Mouse (Mus musculus) CD4-positive helper T cell, adult 2 months (primary cell): ENCODE data around the gene Jak2.

Experiments used
- DNase-seq: peaks from one replicate; pipeline ENCODE4 v3.0.0-alpha.2; 2012; ENCODE audit warnings: low read depth, missing footprints, low spot score

Jak2 gene

GRCm38 (mm10) chr19:29252831-29253545, 1.4 kb downstream of the Jak2 start:
- DNase-seq = peak; percentile 70

GRCm38 (mm10) chr19:29253728-29254127, 2.1 kb downstream of the Jak2 start:
- DNase-seq = peak; percentile 88

- no peak for DNase-seq
Observed at GRCm38 (mm10) chr19:29254671-29255070, 3.0 kb downstream of the Jak2 start.

- DNase-seq = no peak
Observed at GRCm38 (mm10) chr19:29255327-29256027, 3.8 kb downstream of the Jak2 start.

- peak; percentile 69 for DNase-seq
Observed at GRCm38 (mm10) chr19:29261638-29262037, 10.0 kb downstream of the Jak2 start.

- DNase-seq = no peak
Observed at GRCm38 (mm10) chr19:29263492-29263891, 11.9 kb downstream of the Jak2 start.

GRCm38 (mm10) chr19:29265538-29265937, 13.9 kb downstream of the Jak2 start:
- no peak for DNase-seq

GRCm38 (mm10) chr19:29267075-29267868, 15.6 kb downstream of the Jak2 start:
- no peak for DNase-seq

GRCm38 (mm10) chr19:29268788-29269321, 17.2 kb downstream of the Jak2 start:
- no peak for DNase-seq

GRCm38 (mm10) chr19:29270226-29270625, 18.6 kb downstream of the Jak2 start:
- DNase-seq = peak; percentile 51

- peak; percentile 89 for DNase-seq
Observed at GRCm38 (mm10) chr19:29271147-29271578, 19.5 kb downstream of the Jak2 start.

- DNase-seq = peak; percentile 49
Observed at GRCm38 (mm10) chr19:29272011-29272809, 20.6 kb downstream of the Jak2 start.

- DNase-seq = no peak
Observed at GRCm38 (mm10) chr19:29276414-29276813, 24.8 kb downstream of the Jak2 start.

- no peak for DNase-seq
Observed at GRCm38 (mm10) chr19:29278944-29279587, 27.4 kb downstream of the Jak2 start.

GRCm38 (mm10) chr19:29285451-29285869, 33.8 kb downstream of the Jak2 start:
- DNase-seq = no peak

GRCm38 (mm10) chr19:29287863-29288262, 36.2 kb downstream of the Jak2 start:
- DNase-seq = no peak

GRCm38 (mm10) chr19:29291532-29291931, 39.9 kb downstream of the Jak2 start:
- DNase-seq = no peak

GRCm38 (mm10) chr19:29292546-29292945, 40.9 kb downstream of the Jak2 start:
- DNase-seq = no peak

GRCm38 (mm10) chr19:29294756-29295155, 43.1 kb downstream of the Jak2 start:
- no peak for DNase-seq

- DNase-seq = no peak
Observed at GRCm38 (mm10) chr19:29296166-29296565, 44.5 kb downstream of the Jak2 start.

GRCm38 (mm10) chr19:29297366-29297765, 45.7 kb downstream of the Jak2 start:
- no peak for DNase-seq
